Mouse (Mus musculus): ENCODE data around the gene Gm5797. TPM values are rescaled to one million over a fixed set of nuclear protein-coding genes. Genes with fewer than 3 reads are reported as not detected.
"Not testable (repeated sequence)": the region's sequence is repeated elsewhere in the genome, so short reads cannot be mapped to it uniquely, and the experiment has no call there.

Gene Gm5797
- not detected in 2 replicates for polyA plus RNA-seq (2015; fragmentation: Nextera tagmentation; extraction: Ambion mirVana)

DNA sequence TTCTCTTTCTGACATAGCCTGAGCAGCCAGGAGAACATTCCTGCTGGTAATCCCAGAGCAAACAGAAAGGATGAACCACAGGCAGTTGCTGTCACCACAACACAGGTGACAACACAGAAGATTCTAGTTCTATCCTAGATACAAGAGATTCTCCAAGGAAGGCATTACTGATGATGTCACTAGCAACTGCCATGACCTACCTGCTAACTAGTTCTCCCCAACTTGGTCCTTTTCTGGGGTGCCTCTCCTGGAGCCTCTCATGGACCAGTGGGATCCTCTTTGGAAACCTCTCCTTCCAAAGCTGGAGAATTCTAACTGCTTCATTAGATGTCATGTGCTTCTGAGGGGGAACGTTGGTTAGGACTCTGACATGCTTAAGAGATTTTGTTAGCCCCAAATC, at the start of gene Gm5797:
Gm5797 (minus strand) TSS at position 101 of the 400 bp plus-strand sequence.
- not testable (repeated sequence) for H3K9ac ChIP-seq (replicated peaks); H3K27ac ChIP-seq (ENCODE audit: low read depth); H3K4me3 ChIP-seq (ENCODE audit: low read depth, low read length); DNase-seq; H3K4me1 ChIP-seq (ENCODE audit: insufficient read depth); H3K36me3 ChIP-seq (replicated peaks; ENCODE audit: insufficient read depth, low read length); H3K27me3 ChIP-seq (ENCODE audit: insufficient read depth, low read length); ATAC-seq; H3K4me2 ChIP-seq (ENCODE audit: low read depth, low read length); H3K9me3 ChIP-seq (ENCODE audit: low read length)
- no CpG with 5 or more reads among the region's 1 CpGs for WGBS (ENCODE audit: insufficient replicate concordance)

DNA sequence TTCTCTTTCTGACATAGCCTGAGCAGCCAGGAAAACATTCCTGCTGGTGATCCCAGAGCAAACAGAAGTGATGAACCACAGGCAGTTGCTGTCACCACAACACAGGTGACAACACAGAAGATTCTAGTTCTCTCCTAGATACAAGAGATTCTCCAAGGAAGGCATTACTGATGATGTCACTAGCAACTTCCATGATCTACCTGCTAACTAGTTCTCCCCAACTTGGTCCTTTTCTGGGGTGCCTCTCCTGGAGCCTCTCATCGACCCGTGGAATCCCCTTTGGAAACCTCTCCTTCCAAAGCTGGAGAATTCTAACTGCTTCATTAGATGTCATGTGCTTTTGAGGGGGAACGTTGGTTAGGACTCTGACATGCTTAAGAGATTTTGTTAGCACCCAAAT, 32.8 kb upstream of the Gm5797 start, which contains the start of gene Gm8374:
Gm8374 (minus strand) TSS at position 101 of the 400 bp plus-strand sequence.
- not testable (repeated sequence) for ATAC-seq; H3K9ac ChIP-seq (replicated peaks); H3K27me3 ChIP-seq (ENCODE audit: insufficient read depth, low read length); H3K27ac ChIP-seq (ENCODE audit: low read depth); H3K4me3 ChIP-seq (ENCODE audit: low read depth, low read length); H3K4me2 ChIP-seq (ENCODE audit: low read depth, low read length); DNase-seq; H3K9me3 ChIP-seq (ENCODE audit: low read length); H3K4me1 ChIP-seq (ENCODE audit: insufficient read depth); H3K36me3 ChIP-seq (replicated peaks; ENCODE audit: insufficient read depth, low read length)
- WGBS (ENCODE audit: insufficient replicate concordance), result 80% methylated on average over 3 of the region's 3 CpGs

DNA sequence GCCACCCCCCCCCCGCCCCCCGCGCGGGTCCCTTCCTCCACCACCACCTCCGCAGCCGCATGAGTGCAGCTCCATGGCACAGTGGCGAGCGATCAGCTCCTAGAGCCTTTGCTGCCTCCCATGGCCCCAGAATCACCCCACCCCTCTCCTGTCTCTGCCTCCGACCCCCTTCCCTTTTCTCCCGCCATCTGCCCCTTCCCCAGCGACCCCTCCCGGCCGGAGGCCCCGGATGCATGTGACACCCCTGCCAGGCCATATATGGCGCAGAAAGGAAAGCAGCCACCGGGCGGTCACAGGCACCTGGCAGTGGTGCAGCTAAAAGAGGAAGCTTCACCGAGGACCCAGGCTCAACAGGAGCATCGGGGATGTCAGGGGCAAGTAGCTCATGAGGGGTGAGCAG, 17.1 kb downstream of the Gm5797 start:
- not testable (repeated sequence) for H3K27me3 ChIP-seq (ENCODE audit: insufficient read depth, low read length); H3K9ac ChIP-seq (replicated peaks); H3K36me3 ChIP-seq (replicated peaks; ENCODE audit: insufficient read depth, low read length); H3K4me1 ChIP-seq (ENCODE audit: insufficient read depth); H3K4me3 ChIP-seq (ENCODE audit: low read depth, low read length); ATAC-seq; H3K9me3 ChIP-seq (ENCODE audit: low read length); H3K27ac ChIP-seq (ENCODE audit: low read depth)
- peak overlapping the region; percentile 44; the same call in 1 of the 2 replicates for H3K4me2 ChIP-seq (ENCODE audit: low read depth, low read length)
- peak; percentile 13 for DNase-seq
- 0% methylated on average over 6 of the region's 19 CpGs for WGBS (ENCODE audit: insufficient replicate concordance)

DNA sequence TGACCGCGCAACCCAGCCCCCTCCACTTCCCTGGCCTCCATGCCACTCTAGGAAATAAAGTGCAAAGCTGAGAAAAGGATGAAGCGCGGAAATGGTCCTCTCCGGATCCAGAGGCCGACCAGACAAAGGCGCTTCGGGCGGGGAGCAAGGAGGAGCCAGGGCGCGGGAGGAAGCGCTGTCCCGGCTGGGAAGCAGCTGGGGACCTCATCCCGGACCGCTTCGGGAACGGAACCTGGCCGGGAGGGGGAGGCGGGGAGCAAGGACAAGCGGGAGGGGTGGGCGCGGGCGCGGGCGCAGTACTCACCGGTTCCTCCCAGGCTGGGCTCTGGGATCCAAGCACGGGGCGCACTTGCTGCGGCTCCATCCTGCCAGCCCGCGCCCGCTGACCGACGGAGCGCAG, 17.5 kb downstream of the Gm5797 start, which contains the start of gene Gm3739:
Gm3739 (minus strand) TSS at position 389 of the 400 bp plus-strand sequence.
- not testable (repeated sequence) for H3K27ac ChIP-seq (ENCODE audit: low read depth); H3K9ac ChIP-seq (replicated peaks); H3K27me3 ChIP-seq (ENCODE audit: insufficient read depth, low read length); H3K4me1 ChIP-seq (ENCODE audit: insufficient read depth); H3K9me3 ChIP-seq (ENCODE audit: low read length); ATAC-seq; H3K4me3 ChIP-seq (ENCODE audit: low read depth, low read length); DNase-seq; H3K36me3 ChIP-seq (replicated peaks; ENCODE audit: insufficient read depth, low read length)
- H3K4me2 ChIP-seq (ENCODE audit: low read depth, low read length), result peak within 1 kb of the TSS; percentile 44; the same call in 1 of the 2 replicates
- 0% methylated on average over 5 of the region's 35 CpGs for WGBS (ENCODE audit: insufficient replicate concordance)

Other genes with a start within 250 kb of the Gm5797 start
- gene Gm3696, start 231.8 kb downstream of the Gm5797 start, polyA plus RNA-seq (2015; fragmentation: Nextera tagmentation; extraction: Ambion mirVana), result not detected in 2 replicates
- gene Gm6676, start 207.0 kb downstream of the Gm5797 start, polyA plus RNA-seq (2015; fragmentation: Nextera tagmentation; extraction: Ambion mirVana), result not detected in 2 replicates
- gene Gm3512, start 157.9 kb downstream of the Gm5797 start, polyA plus RNA-seq (2015; fragmentation: Nextera tagmentation; extraction: Ambion mirVana), result 0.18 TPM in 1 of 2 replicates, not detected in the other
- gene Gm16434, start 137.9 kb downstream of the Gm5797 start, polyA plus RNA-seq (2015; fragmentation: Nextera tagmentation; extraction: Ambion mirVana), result not detected in 2 replicates
- not detected in 2 replicates for gene Gm3727, start 67.7 kb downstream of the Gm5797 start, polyA plus RNA-seq (2015; fragmentation: Nextera tagmentation; extraction: Ambion mirVana)
- gene Gm3739, start 17.3 kb downstream of the Gm5797 start, polyA plus RNA-seq (2015; fragmentation: Nextera tagmentation; extraction: Ambion mirVana), result not detected in 2 replicates
- not detected in 2 replicates for gene Gm8374, start 32.7 kb upstream of the Gm5797 start, polyA plus RNA-seq (2015; fragmentation: Nextera tagmentation; extraction: Ambion mirVana)
- gene Gm3755, start 118.5 kb upstream of the Gm5797 start, polyA plus RNA-seq (2015; fragmentation: Nextera tagmentation; extraction: Ambion mirVana), result not detected in 2 replicates
- not detected in 2 replicates for gene Gm3752, start 151.4 kb upstream of the Gm5797 start, polyA plus RNA-seq (2015; fragmentation: Nextera tagmentation; extraction: Ambion mirVana)
- gene Gm3558, start 236.2 kb upstream of the Gm5797 start, polyA plus RNA-seq (2015; fragmentation: Nextera tagmentation; extraction: Ambion mirVana), result not detected in 2 replicates